In the genomic region with DNA sequence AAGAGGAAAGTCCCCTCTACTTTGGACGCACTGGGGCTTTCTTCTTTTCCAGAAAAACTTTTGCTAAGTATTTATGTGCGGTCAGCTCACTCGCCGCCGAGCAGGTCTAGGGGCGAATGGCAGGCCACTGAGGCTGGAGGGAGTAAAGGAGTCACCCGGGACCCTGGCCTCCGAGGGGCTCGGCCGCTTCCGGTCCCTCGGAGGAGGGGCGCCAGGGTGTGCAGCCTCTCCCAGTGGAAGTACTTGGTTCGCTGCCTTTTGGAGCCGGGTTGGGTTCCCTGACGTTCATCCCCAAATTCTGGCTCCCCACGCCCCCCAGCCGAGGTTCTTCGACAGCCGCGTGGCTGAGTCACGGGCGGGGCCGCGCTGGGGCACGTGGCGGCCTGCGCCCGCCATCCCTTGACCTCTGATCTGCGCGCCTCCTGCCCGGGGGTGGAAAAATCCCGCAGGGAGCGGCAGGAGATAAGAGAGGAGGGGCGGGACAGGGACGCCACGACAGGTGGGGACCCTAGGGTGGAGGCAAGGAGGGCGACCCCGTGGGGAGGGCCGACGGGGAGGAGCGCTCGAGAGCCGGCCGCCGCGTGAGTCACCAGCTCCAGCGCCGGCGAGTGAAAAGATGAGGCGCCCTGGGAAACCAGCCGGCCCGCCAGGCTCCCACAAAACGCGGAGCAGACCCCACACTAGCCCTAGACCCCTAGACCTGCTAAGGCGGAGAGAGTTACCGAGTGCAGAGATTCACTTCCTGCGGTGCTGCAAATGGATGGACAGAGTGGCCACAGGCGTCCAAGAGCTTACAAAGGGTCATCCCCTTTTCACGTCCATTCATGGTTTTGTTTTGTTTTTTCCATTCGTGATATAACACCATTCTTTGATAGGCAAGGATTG, we compare ENCODE assay signal across 8 mouse cellular contexts. TPM values are rescaled to one million over a fixed set of nuclear protein-coding genes. Genes with fewer than 3 reads are reported as not detected.
DNase-seq lines count a peak whose midpoint lies in the region; ATAC-seq lines count a peak whose summit lies in the region.

No protein-coding gene starts in this region.

- no peaks in the 10 kb centered on the region for H3K27me3 ChIP-seq in hindbrain, embryonic 16.5 days (replicated peaks; ENCODE audit: control insufficient read depth, insufficient read depth, low read length)
- no peaks in the 10 kb centered on the region for H3K27me3 ChIP-seq in liver, embryonic 13.5 days
- H3K27me3 ChIP-seq in neural tube, embryonic 12.5 days (replicated peaks), result no peaks in the 10 kb centered on the region

- DNase-seq in MN1 (ENCODE audit: low spot score), result peak; percentile 60
- DNase-seq in gastrocnemius, adult 8-10 months (ENCODE audit: low spot score in 2 of 2), result peak; percentile 63 to 64
- peak; percentile 53 for DNase-seq in liver, embryonic 13.5 days
- peak; percentile 71 for DNase-seq in urinary bladder, postnatal 25 days (ENCODE audit: low spot score)
- no peak for DNase-seq in layer of hippocampus, adult 9-11 months

- H3K4me1 ChIP-seq in brown adipose tissue, adult 24 weeks (ENCODE audit: control insufficient read depth, insufficient read depth, insufficient read length, low read length), result no peaks in the 10 kb centered on the region
- peaks cover 27% of the 10 kb centered on the region for H3K4me1 ChIP-seq in hindbrain, embryonic 16.5 days (ENCODE audit: control insufficient read depth, insufficient read depth, low read depth, low read length)
- H3K4me1 ChIP-seq in liver, embryonic 13.5 days (replicated peaks), result peaks cover 61% of the 10 kb centered on the region
- H3K4me1 ChIP-seq in neural tube, embryonic 12.5 days, result peaks cover 38% of the 10 kb centered on the region

- H3K36me3 ChIP-seq in hindbrain, embryonic 16.5 days (ENCODE audit: control insufficient read depth, insufficient read depth, low read length), result peaks cover 11% of the 10 kb centered on the region
- peaks cover 27% of the 10 kb centered on the region for H3K36me3 ChIP-seq in liver, embryonic 13.5 days
- peaks cover 19% of the 10 kb centered on the region for H3K36me3 ChIP-seq in neural tube, embryonic 12.5 days

- H3K4me2 ChIP-seq in hindbrain, embryonic 16.5 days (ENCODE audit: low read length), result peak overlapping the region; percentile 64
- H3K4me2 ChIP-seq in liver, embryonic 13.5 days, result peak overlapping the region; percentile 96
- peak overlapping the region; percentile 97 for H3K4me2 ChIP-seq in neural tube, embryonic 12.5 days (replicated peaks)

- peak overlapping the region; percentile 76 for H3K4me3 ChIP-seq in brown adipose tissue, adult 24 weeks (ENCODE audit: insufficient read depth, low read depth, low read length)
- H3K4me3 ChIP-seq in hindbrain, embryonic 16.5 days (ENCODE audit: low read length), result peak overlapping the region; percentile 100
- peak overlapping the region; percentile 100 for H3K4me3 ChIP-seq in liver, embryonic 13.5 days (replicated peaks)
- H3K4me3 ChIP-seq in neural tube, embryonic 12.5 days, result peak overlapping the region; percentile 98

- H3K9ac ChIP-seq in hindbrain, embryonic 16.5 days (ENCODE audit: low read depth, low read length), result peak overlapping the region; percentile 99
- peak overlapping the region; percentile 99 for H3K9ac ChIP-seq in liver, embryonic 13.5 days
- H3K9ac ChIP-seq in neural tube, embryonic 12.5 days, result peak overlapping the region; percentile 97

- peak overlapping the region; percentile 79 for H3K27ac ChIP-seq in brown adipose tissue, adult 24 weeks (replicated peaks; ENCODE audit: low read depth, low read length)
- H3K27ac ChIP-seq in hindbrain, embryonic 16.5 days (ENCODE audit: low read depth, low read length), result peak overlapping the region; percentile 98
- H3K27ac ChIP-seq in liver, embryonic 13.5 days, result peak overlapping the region; percentile 99
- H3K27ac ChIP-seq in neural tube, embryonic 12.5 days, result peak overlapping the region; percentile 74

- H3K9me3 ChIP-seq in hindbrain, embryonic 16.5 days (ENCODE audit: control insufficient read depth, low read length), result no peaks in the 10 kb centered on the region
- H3K9me3 ChIP-seq in liver, embryonic 13.5 days (replicated peaks), result no peaks in the 10 kb centered on the region
- no peaks in the 10 kb centered on the region for H3K9me3 ChIP-seq in neural tube, embryonic 12.5 days

- under 1% methylated on average over 57 of the region's 61 CpGs for WGBS in hindbrain, embryonic 16.5 days
- WGBS in liver, embryonic 13.5 days (ENCODE audit: insufficient replicate concordance), result 1% methylated on average over 61 of the region's 61 CpGs
- WGBS in neural tube, embryonic 12.5 days, result under 1% methylated on average over 61 of the region's 61 CpGs

- no peak for ATAC-seq in hindbrain, embryonic 16.5 days
- peak; percentile 24 for ATAC-seq in liver, embryonic 13.5 days (ENCODE audit: low read depth)
- ATAC-seq in neural tube, embryonic 12.5 days (ENCODE audit: low FRiP score, low read depth), result peak; percentile 23; the same call in 1 of the 2 replicates

RNA-seq across cellular contexts. Expression of a gene that starts 1.2 kb away (rescaled TPM):
- 40.8 and 79.3 TPM in 2 replicates for polyA plus RNA-seq in brown adipose tissue, adult 24 weeks (2012; ENCODE audit: insufficient read depth, insufficient read length, missing spikeins)
- 1,000 to 10,000 TPM; 7,027 to 9,270 (median 7,380) TPM for total RNA-seq in gastrocnemius, adult 8-10 months (2022)
- polyA plus RNA-seq in hindbrain, embryonic 16.5 days (2015; fragmentation: Nextera tagmentation; extraction: Ambion mirVana), result 6.0 and 16.3 TPM in 2 replicates
- polyA plus RNA-seq in liver, embryonic 13.5 days (2015; fragmentation: Nextera tagmentation; extraction: Ambion mirVana), result 5.5 and 6.7 TPM in 2 replicates
- 19.3 and 20.1 TPM in 2 replicates for polyA plus RNA-seq in neural tube, embryonic 12.5 days (2016; fragmentation: Nextera tagmentation; extraction: Ambion mirVana)

RNA-seq across cellular contexts. Expression of a gene that starts 1.4 kb away (rescaled TPM):
- polyA plus RNA-seq in brown adipose tissue, adult 24 weeks (2012; ENCODE audit: insufficient read depth, insufficient read length, missing spikeins), result 244 and 265 TPM in 2 replicates
- total RNA-seq in gastrocnemius, adult 8-10 months (2022), result 100 to 1,000 TPM; 218 to 265 (median 251) TPM
- polyA plus RNA-seq in hindbrain, embryonic 16.5 days (2015; fragmentation: Nextera tagmentation; extraction: Ambion mirVana), result 638 and 764 TPM in 2 replicates
- polyA plus RNA-seq in liver, embryonic 13.5 days (2015; fragmentation: Nextera tagmentation; extraction: Ambion mirVana), result 1,347 and 1,531 TPM in 2 replicates
- 1,155 and 1,157 TPM in 2 replicates for polyA plus RNA-seq in neural tube, embryonic 12.5 days (2016; fragmentation: Nextera tagmentation; extraction: Ambion mirVana)

RNA-seq across cellular contexts. Expression of a gene that starts 8.5 kb away (rescaled TPM):
- polyA plus RNA-seq in brown adipose tissue, adult 24 weeks (2012; ENCODE audit: insufficient read depth, insufficient read length, missing spikeins), result 166 and 170 TPM in 2 replicates
- 100 to 1,000 TPM; 276 to 326 (median 293) TPM for total RNA-seq in gastrocnemius, adult 8-10 months (2022)
- 185 and 191 TPM in 2 replicates for polyA plus RNA-seq in hindbrain, embryonic 16.5 days (2015; fragmentation: Nextera tagmentation; extraction: Ambion mirVana)
- 72.8 and 73.8 TPM in 2 replicates for polyA plus RNA-seq in liver, embryonic 13.5 days (2015; fragmentation: Nextera tagmentation; extraction: Ambion mirVana)
- polyA plus RNA-seq in neural tube, embryonic 12.5 days (2016; fragmentation: Nextera tagmentation; extraction: Ambion mirVana), result 152 TPM in 2 replicates

RNA-seq across cellular contexts. Expression of a gene that starts 8.8 kb away (rescaled TPM):
- polyA plus RNA-seq in brown adipose tissue, adult 24 weeks (2012; ENCODE audit: insufficient read depth, insufficient read length, missing spikeins), result 44.0 and 52.3 TPM in 2 replicates
- 10 to 100 TPM; 34.9 to 41.1 (median 38.1) TPM for total RNA-seq in gastrocnemius, adult 8-10 months (2022)
- 105 and 110 TPM in 2 replicates for polyA plus RNA-seq in hindbrain, embryonic 16.5 days (2015; fragmentation: Nextera tagmentation; extraction: Ambion mirVana)
- 74.2 and 81.0 TPM in 2 replicates for polyA plus RNA-seq in liver, embryonic 13.5 days (2015; fragmentation: Nextera tagmentation; extraction: Ambion mirVana)
- 91.0 and 101 TPM in 2 replicates for polyA plus RNA-seq in neural tube, embryonic 12.5 days (2016; fragmentation: Nextera tagmentation; extraction: Ambion mirVana)

RNA-seq across cellular contexts. Expression of a gene that starts 13.4 kb away (rescaled TPM):
- 74.7 and 107 TPM in 2 replicates for polyA plus RNA-seq in brown adipose tissue, adult 24 weeks (2012; ENCODE audit: insufficient read depth, insufficient read length, missing spikeins)
- total RNA-seq in gastrocnemius, adult 8-10 months (2022), result 10 to 100 TPM; 77.0 to 99.5 (median 81.7) TPM
- 151 and 161 TPM in 2 replicates for polyA plus RNA-seq in hindbrain, embryonic 16.5 days (2015; fragmentation: Nextera tagmentation; extraction: Ambion mirVana)
- polyA plus RNA-seq in liver, embryonic 13.5 days (2015; fragmentation: Nextera tagmentation; extraction: Ambion mirVana), result 69.2 and 72.4 TPM in 2 replicates
- polyA plus RNA-seq in neural tube, embryonic 12.5 days (2016; fragmentation: Nextera tagmentation; extraction: Ambion mirVana), result 154 and 158 TPM in 2 replicates
